Mouse (Mus musculus) testis, adult 2 months (tissue): ENCODE data around the gene Gm10322.

Experiments
- CTCF ChIP-seq: fragments of 200-500 bp; IDR thresholded peaks from 2 replicates; pipeline ENCODE4 v1.5.1; 2012; ENCODE audit warnings: low read depth, mild to moderate bottlenecking, inconsistent platforms, low read length, moderate library complexity; ENCODE audit not compliant: control insufficient read depth, insufficient read depth, insufficient replicate concordance
- POLR2A ChIP-seq: fragments of 200-500 bp; IDR thresholded peaks from 2 replicates; pipeline ENCODE4 v1.6.1; 2012; ENCODE audit warnings: low read depth, mild to moderate bottlenecking, inconsistent platforms, low read length, moderate library complexity; ENCODE audit not compliant: control insufficient read depth

DNA sequence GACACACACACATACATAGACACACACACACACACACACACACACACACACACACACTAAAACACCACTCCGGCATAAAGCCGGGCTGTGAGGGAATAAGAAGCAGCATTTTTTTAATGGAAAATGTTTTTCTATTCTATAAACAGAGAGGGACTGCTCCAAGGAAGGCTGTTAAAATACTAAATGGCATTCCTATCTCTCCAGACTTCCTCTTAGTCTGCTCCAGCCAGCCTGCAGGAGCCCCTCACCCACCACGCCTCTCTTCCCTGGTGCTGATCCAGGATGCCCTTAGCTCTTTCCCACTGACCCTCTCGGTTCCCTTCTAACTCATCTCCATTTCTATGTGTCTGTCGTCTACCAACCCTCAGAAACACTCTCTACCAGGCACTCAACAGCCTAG, 43.9 kb upstream of the Gm10322 start:
- TF ChIP-seq POLR2A (no peak), CTCF (no peak)
